Mouse (Mus musculus) cerebellum, adult 8-10 months (tissue): ENCODE measurements at regions not wholly inside any gene's neighbourhood (a gene's known extent, or its start where the extent isn't known, plus 50 kb on each side); places are given as distances from the start of the nearest gene placed in this dataset.
"Not testable (repeated sequence)": the region's sequence is repeated elsewhere in the genome, so short reads cannot be mapped to it uniquely, and the experiment has no call there.

Experiments
- DNase-seq: peaks from one replicate; pipeline ENCODE4 v3.0.0; 2022

DNA sequence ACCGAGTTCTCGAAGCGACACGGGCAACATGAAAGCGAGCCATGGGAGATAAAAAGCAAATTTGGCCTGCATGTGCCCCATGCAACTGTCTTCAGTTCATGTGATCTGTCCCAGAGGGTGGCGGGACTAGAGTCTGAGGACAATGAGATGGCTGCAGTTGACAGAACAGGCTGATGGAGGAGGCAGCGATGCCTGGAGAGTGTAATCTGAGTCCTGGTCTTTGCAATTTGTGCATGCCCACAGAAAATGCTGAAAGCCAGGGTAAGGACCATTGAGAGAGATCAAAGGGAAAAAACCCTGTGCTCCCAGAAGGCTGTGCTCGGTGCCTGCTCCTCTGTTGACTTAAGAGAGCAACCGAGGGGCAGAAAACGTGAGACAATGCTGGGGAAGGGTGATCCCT, 624.8 kb upstream of the BB014433 start:
- no peak for DNase-seq

DNA sequence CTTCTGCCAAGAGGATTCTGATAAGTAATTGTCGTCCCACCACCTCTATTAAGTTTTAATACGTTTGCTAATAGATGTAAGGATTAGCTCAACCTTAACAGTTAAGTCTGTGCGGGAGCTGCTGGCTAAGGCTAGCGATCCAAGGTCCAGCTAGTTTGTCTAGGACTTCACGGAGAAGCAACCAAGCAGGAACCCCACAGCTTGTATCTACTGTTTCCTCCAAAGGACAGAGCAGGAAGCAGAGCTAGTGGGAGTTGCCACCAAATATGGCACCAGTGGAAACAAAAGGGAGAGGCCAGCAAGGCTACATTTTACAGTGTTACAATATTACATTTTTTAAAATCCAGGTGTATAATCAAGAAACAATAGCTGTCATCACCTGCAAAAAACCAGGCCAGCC, 624.4 kb upstream of the BB014433 start:
- no peak for DNase-seq

DNA sequence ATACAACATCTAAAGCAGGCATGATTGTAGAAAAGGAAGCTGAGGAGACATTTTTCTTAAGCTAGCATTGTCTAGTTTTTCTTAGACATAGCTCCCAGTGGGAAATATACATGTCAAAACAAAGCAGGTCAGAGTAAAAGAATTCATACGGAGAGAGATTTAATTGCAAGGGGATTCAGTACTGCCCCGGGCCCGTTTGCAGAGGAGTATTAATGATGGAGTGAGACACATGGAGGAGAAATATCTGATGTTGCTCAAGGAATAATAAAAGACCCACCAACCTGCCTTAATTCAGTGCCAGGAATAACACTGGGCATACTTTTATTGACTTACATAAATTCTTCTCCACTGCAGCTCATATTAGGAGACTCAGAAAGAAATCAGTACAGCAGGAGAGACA, 623.6 kb upstream of the BB014433 start:
- DNase-seq = no peak

- no peak for DNase-seq
Observed at GRCm38 (mm10) chr8:15660602-15661001, 614.7 kb upstream of the BB014433 start.

- DNase-seq = peak; percentile 35
Observed at GRCm38 (mm10) chr8:15634769-15635366, 589.0 kb upstream of the BB014433 start.

DNA sequence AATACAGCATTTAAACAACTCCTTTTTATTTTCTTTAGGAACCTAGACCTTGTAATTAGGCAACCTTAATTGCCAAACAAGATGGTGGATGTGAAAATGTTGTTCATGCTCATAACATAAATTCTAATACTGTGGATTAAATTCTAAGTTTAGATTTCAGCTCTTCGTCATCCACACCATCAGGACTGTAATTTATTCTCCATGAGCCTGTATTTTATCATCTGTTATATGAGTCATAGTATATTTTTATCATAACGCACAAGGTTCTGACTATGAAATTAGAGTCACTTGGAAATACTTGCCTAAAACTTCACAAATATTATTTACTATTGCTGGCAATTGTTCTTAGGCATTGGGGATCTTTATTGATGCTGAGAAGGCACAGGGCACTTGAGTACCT, 582.7 kb upstream of the BB014433 start:
- no peak for DNase-seq

GRCm38 (mm10) chr8:15623602-15624392, 577.9 kb upstream of the BB014433 start:
- DNase-seq = not testable (repeated sequence)

DNA sequence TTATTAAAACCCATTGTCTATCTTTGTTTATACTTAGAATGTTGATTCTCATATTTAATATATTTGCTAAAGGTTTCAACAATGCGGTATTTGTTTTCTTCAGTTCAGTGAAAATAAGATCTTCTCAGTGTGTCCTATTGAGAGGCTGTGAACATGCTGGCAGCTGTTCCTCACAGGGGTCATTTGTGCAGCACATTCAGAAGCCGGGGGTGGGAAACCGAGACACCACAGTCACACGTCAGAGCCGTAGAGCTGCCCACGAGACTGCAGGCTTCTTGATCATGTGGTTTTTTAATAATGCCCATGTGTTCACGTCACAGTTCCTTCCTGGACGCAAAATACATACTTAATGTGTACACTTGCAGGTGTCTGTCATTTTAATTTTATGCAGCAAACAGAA, 564.3 kb upstream of the BB014433 start:
- no peak for DNase-seq

DNA sequence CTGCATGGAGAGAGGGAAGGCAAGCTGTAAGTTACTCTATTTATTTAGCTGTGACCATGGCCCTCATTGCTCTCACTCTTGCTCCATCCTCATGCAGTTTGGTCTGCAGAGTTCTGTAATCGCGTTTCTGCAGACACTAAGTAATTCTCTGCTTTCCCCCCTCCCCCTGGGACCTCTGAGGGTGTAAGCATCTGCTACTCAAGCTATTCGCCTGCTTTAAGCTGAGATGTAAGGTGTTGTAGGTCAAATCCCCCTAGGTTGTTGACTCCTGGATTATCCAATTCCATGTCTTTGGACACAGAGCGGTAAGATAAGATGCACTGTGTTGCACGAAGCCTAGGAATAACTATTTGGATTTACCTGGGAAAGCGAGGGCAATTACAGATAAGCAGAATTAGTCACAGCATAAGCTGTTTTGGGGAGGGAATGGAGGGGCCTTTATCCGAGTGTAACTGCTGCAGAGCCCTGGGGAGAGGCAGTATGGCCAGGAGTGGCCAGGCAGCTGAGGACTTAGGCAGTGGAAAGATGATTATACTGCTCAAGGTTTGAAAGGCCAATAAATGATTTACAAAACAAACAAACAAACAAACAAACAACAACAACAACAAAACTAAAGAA, 561.8 kb upstream of the BB014433 start:
- no peak for DNase-seq

GRCm38 (mm10) chr8:15601531-15601930, 555.7 kb upstream of the BB014433 start:
- DNase-seq = peak; percentile 16

- DNase-seq = no peak
Observed at GRCm38 (mm10) chr8:15593106-15593505, 547.2 kb upstream of the BB014433 start.

GRCm38 (mm10) chr8:15583782-15584181, 537.9 kb upstream of the BB014433 start:
- no peak for DNase-seq

GRCm38 (mm10) chr8:15570091-15570490, 524.2 kb upstream of the BB014433 start:
- no peak for DNase-seq

DNA sequence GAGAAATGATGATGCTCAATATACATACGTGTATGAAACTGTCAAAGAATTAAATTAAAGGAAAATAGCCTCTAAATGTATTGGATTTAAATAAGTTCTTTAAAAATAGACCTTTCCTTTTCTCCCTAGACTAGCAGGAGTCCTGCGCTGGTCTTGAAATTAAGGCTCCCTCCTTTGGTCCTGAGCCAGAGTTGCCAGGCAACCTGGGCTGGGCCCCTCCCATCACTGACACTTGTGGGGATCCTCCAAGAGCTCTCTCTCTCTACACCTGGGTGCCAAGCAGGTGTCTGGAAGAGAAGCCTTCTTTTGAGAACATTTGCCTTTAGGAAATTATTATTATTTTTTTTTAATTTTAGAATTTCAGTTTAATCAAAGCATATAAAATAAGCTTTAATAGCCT, 521.9 kb upstream of the BB014433 start:
- DNase-seq = no peak

- DNase-seq = no peak
Observed at GRCm38 (mm10) chr8:15562310-15563296, 516.7 kb upstream of the BB014433 start.

- no peak for DNase-seq
Observed at GRCm38 (mm10) chr8:15532027-15532426, 486.1 kb upstream of the BB014433 start.

- DNase-seq = no peak
Observed at GRCm38 (mm10) chr8:15525461-15525860, 479.6 kb upstream of the BB014433 start.

- DNase-seq = peak; percentile 83
Observed at GRCm38 (mm10) chr8:15519896-15520295, 474.0 kb upstream of the BB014433 start.

DNA sequence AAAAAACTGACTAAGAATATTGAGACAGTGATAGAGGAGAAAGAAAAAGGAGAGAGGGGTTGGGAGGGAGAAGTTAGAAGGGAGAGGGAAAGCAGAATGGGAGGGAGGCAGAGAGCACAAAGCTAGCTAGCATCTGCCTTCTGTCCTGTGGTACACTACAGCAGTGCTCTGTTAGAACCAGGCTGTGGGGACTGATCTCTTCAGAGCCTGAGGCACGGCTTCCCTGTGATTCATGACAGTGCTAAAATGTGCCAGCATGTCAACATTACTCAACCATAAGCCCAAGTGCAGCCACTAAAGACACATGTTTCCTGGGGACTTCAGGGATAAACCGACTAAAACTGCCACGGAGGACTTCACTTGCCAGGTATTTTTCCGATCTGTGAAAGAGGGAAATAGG, 455.1 kb upstream of the BB014433 start:
- DNase-seq = no peak

- no peak for DNase-seq
Observed at GRCm38 (mm10) chr8:15497566-15497965, 451.7 kb upstream of the BB014433 start.

- DNase-seq = no peak
Observed at GRCm38 (mm10) chr8:15496248-15496647, 450.4 kb upstream of the BB014433 start.

GRCm38 (mm10) chr8:15490774-15491173, 444.9 kb upstream of the BB014433 start:
- DNase-seq = no peak

DNA sequence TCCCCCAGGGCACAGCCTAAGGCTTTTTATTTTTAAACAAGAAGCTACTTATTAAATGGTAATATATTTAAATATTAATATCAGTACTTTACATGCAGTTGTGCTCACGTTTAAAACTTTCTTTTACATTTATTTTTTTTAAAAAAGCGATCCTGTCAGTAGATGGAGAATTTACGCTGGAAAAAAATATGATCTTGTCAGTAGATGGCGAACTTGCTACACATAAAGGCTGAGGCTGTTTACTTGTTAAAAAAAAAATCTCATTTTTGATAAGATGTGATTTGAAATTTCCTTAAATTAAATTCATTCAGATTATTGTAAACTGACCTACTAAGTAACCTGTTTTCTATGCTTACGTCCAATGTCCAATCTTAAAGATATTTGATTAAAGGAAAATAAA, 441.7 kb upstream of the BB014433 start:
- DNase-seq = no peak
